Mouse (Mus musculus): Measurements from ENCODE around the gene Tusc1. TPM values are rescaled to one million over a fixed set of nuclear protein-coding genes. Genes with fewer than 3 reads are reported as not detected.
A peak's percentile ranks its signal among the peaks of the same experiment; 100 is the strongest.

Gene Tusc1
- 4.9 and 5.6 TPM in 2 replicates for polyA plus RNA-seq (2014; fragmentation: Nextera tagmentation; extraction: Ambion mirVana)

GRCm38 (mm10) chr4:93335118-93336003 is at the start of gene Tusc1:
Gene Tusc1, minus strand, starts transcription at chr4:93335511.
- Histone ChIP-seq H3K4me1 (replicated peaks; ENCODE audit: control insufficient read depth, insufficient read depth, low read length) (no peaks in the 10 kb centered on the region; the same call in 1 of the 2 replicates), H3K4me3 (ENCODE audit: low read depth, low read length) (peak within 1 kb of the TSS; percentile 69), H3K36me3 (ENCODE audit: control insufficient read depth, insufficient read depth, low read length) (no peaks in the 10 kb centered on the region), H3K27ac (ENCODE audit: low read depth, low read length) (peak within 1 kb of the TSS; percentile 90), H3K9me3 (ENCODE audit: control insufficient read depth, low read length) (no peaks in the 10 kb centered on the region), H3K4me2 (peak within 1 kb of the TSS; percentile 74), H3K27me3 (replicated peaks; ENCODE audit: control insufficient read depth, insufficient read depth, low read length) (no peaks in the 10 kb centered on the region), H3K9ac (ENCODE audit: low read depth, low read length) (peak within 1 kb of the TSS; percentile 94)
- under 1% methylated on average over 73 of the region's 97 CpGs for WGBS
- ATAC-seq (replicated peaks; ENCODE audit: low FRiP score) (peak; percentile 88), DNase-seq (ENCODE audit: low spot score) (peak; percentile 82)

DNA sequence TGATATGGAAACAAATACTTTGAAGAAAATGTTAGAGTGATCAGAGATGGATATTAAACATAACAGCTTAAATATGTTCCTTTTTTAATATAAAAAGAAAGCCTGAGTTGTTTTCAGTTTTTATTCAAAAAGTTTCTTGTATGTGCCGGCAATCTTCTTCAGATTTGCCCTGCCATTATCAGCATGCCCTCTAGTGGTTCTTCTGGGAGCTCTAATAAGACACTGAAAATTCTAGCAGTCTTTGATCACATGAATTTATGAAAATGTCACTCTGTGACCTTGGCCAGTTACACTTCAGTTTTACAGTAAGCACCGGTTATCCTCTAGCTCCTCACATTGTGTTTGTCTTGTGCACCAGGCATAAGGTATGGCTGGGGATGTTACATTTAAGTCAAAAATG is 17.6 kb upstream of the Tusc1 start:
- Histone ChIP-seq H3K9me3 (ENCODE audit: control insufficient read depth, low read length) (no peaks in the 10 kb centered on the region), H3K4me3 (ENCODE audit: low read depth, low read length) (no peak overlapping the region), H3K4me1 (replicated peaks; ENCODE audit: control insufficient read depth, insufficient read depth, low read length) (no peaks in the 10 kb centered on the region), H3K27me3 (replicated peaks; ENCODE audit: control insufficient read depth, insufficient read depth, low read length) (no peaks in the 10 kb centered on the region), H3K4me2 (no peak overlapping the region), H3K27ac (ENCODE audit: low read depth, low read length) (no peak overlapping the region), H3K36me3 (ENCODE audit: control insufficient read depth, insufficient read depth, low read length) (no peaks in the 10 kb centered on the region), H3K9ac (ENCODE audit: low read depth, low read length) (no peak overlapping the region)
- WGBS: 67% methylated on average over 2 of the region's 2 CpGs
- DNase-seq (ENCODE audit: low spot score) (no peak), ATAC-seq (replicated peaks; ENCODE audit: low FRiP score) (no peak)

DNA sequence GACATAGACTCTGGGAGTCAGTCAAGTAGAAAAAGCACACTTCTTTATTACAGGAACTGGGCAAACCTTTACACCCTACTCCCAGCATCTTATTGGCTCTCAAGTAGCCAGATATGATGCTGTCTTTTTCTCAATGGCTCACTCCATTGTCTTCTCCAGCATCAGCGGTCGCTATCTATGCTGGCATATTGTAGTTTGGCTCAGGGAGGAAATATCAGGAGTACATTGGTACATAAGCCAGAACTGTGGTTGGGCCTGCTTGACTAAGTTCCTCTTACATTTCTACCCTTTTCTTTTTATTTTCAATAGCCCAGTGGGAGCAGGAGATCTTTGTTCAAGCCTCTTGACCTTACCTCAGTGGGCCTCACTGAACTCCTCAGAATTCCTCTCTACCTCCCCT is 9.0 kb upstream of the Tusc1 start:
- H3K9me3 ChIP-seq (ENCODE audit: control insufficient read depth, low read length): no peaks in the 10 kb centered on the region
- H3K27ac ChIP-seq (ENCODE audit: low read depth, low read length): no peak overlapping the region
- WGBS: 81% methylated on average over 2 of the region's 2 CpGs
- DNase-seq (ENCODE audit: low spot score) (no peak), ATAC-seq (replicated peaks; ENCODE audit: low FRiP score) (no peak)
- no peak overlapping the region for H3K9ac ChIP-seq (ENCODE audit: low read depth, low read length)
- no peaks in the 10 kb centered on the region for H3K36me3 ChIP-seq (ENCODE audit: control insufficient read depth, insufficient read depth, low read length)
- H3K4me3 ChIP-seq (ENCODE audit: low read depth, low read length): no peak overlapping the region
- no peaks in the 10 kb centered on the region for H3K4me1 ChIP-seq (replicated peaks; ENCODE audit: control insufficient read depth, insufficient read depth, low read length)
- no peak overlapping the region for H3K4me2 ChIP-seq
- H3K27me3 ChIP-seq (replicated peaks; ENCODE audit: control insufficient read depth, insufficient read depth, low read length): no peaks in the 10 kb centered on the region

DNA sequence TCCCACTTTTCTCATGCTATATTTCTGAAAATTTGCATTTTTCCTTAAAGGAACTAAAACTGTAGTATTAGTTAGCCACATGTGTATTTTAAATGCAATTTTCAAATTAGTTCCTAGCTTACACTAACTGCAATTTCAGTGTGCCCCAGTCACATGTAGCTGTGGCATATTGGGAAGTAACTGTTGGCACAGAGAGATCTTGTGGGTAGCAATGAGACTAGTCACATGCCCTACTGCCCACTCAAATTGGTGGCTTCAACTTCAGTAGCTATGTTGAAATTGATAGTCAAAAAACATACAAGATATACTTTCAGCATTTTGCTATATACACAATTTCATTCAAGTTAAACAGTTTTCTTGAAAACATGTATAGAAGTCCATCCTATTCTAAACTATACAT is 6.3 kb upstream of the Tusc1 start:
- Histone ChIP-seq H3K4me3 (ENCODE audit: low read depth, low read length) (no peak overlapping the region), H3K27ac (ENCODE audit: low read depth, low read length) (no peak overlapping the region), H3K4me1 (replicated peaks; ENCODE audit: control insufficient read depth, insufficient read depth, low read length) (no peaks in the 10 kb centered on the region; the same call in 1 of the 2 replicates), H3K9ac (ENCODE audit: low read depth, low read length) (no peak overlapping the region), H3K36me3 (ENCODE audit: control insufficient read depth, insufficient read depth, low read length) (no peaks in the 10 kb centered on the region), H3K9me3 (ENCODE audit: control insufficient read depth, low read length) (no peaks in the 10 kb centered on the region), H3K4me2 (no peak overlapping the region), H3K27me3 (replicated peaks; ENCODE audit: control insufficient read depth, insufficient read depth, low read length) (no peaks in the 10 kb centered on the region)
- ATAC-seq (replicated peaks; ENCODE audit: low FRiP score) (no peak), DNase-seq (ENCODE audit: low spot score) (no peak)

DNA sequence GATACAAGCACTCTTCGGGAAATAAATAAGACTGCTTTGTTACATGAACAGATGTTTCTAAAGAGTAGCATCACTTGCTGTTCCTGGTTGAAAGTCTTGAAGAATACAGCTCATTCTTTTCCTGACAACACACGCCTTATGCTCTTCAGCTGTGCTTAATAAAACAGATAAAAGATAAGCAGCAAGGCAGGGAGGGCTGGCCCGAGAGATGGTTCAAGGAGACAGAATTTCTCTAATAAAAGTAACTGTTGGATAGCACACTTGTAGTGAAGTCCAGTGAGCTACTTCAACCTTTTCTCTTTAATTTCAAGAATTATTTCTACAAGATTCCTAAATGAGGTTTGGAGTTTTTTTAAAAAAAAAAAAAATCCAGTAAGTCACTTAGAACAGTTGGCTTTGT is 2.7 kb upstream of the Tusc1 start:
- no peaks in the 10 kb centered on the region; the same call in 1 of the 2 replicates for H3K4me1 ChIP-seq (replicated peaks; ENCODE audit: control insufficient read depth, insufficient read depth, low read length)
- no peaks in the 10 kb centered on the region for H3K9me3 ChIP-seq (ENCODE audit: control insufficient read depth, low read length)
- DNase-seq (ENCODE audit: low spot score) (no peak), ATAC-seq (replicated peaks; ENCODE audit: low FRiP score) (no peak)
- no peak overlapping the region for H3K9ac ChIP-seq (ENCODE audit: low read depth, low read length)
- 51% methylated on average over 3 of the region's 3 CpGs for WGBS
- H3K4me3 ChIP-seq (ENCODE audit: low read depth, low read length): no peak overlapping the region
- no peak overlapping the region for H3K27ac ChIP-seq (ENCODE audit: low read depth, low read length)
- H3K4me2 ChIP-seq: no peak overlapping the region
- no peaks in the 10 kb centered on the region for H3K36me3 ChIP-seq (ENCODE audit: control insufficient read depth, insufficient read depth, low read length)
- no peaks in the 10 kb centered on the region for H3K27me3 ChIP-seq (replicated peaks; ENCODE audit: control insufficient read depth, insufficient read depth, low read length)

GRCm38 (mm10) chr4:93334636-93335117 is 634 bp downstream of the Tusc1 start:
- Histone ChIP-seq H3K4me1 (replicated peaks; ENCODE audit: control insufficient read depth, insufficient read depth, low read length) (no peaks in the 10 kb centered on the region; the same call in 1 of the 2 replicates), H3K27ac (ENCODE audit: low read depth, low read length) (peak overlapping the region; percentile 90), H3K27me3 (replicated peaks; ENCODE audit: control insufficient read depth, insufficient read depth, low read length) (no peaks in the 10 kb centered on the region), H3K9me3 (ENCODE audit: control insufficient read depth, low read length) (no peaks in the 10 kb centered on the region), H3K4me3 (ENCODE audit: low read depth, low read length) (peak overlapping the region; percentile 69), H3K9ac (ENCODE audit: low read depth, low read length) (peak overlapping the region; percentile 94), H3K36me3 (ENCODE audit: control insufficient read depth, insufficient read depth, low read length) (no peaks in the 10 kb centered on the region), H3K4me2 (peak overlapping the region; percentile 74)
- DNase-seq (ENCODE audit: low spot score) (peak; percentile 86), ATAC-seq (replicated peaks; ENCODE audit: low FRiP score) (peak; percentile 92)
- WGBS: under 1% methylated on average over 48 of the region's 49 CpGs

- ATAC-seq (replicated peaks; ENCODE audit: low FRiP score): no peak
Observed at GRCm38 (mm10) chr4:93307486-93307885, 27.8 kb downstream of the Tusc1 start.

DNA sequence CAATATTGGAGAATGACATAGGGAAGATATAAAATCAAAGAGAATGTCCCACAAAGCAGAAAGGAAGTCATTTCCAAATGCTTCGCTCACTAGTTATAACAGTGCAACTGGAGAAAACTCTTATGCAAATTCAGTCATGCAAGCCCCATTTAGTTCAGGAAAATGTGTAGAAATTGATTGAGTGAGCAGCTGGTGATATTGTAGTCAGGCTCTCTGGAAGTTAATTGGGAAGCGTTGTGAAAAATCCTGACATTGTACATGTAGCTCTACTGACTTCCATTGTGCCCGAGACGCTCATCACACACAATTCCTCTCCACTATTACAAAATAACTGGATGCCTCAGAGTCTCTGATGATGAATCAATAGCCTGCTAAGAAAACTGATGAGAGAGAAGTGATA is 49.2 kb downstream of the Tusc1 start:
- H3K9ac ChIP-seq (ENCODE audit: low read depth, low read length): no peak overlapping the region
- H3K4me2 ChIP-seq: no peak overlapping the region
- H3K27me3 ChIP-seq (replicated peaks; ENCODE audit: control insufficient read depth, insufficient read depth, low read length): no peaks in the 10 kb centered on the region
- WGBS: 89% methylated on average over 4 of the region's 4 CpGs
- no peaks in the 10 kb centered on the region for H3K4me1 ChIP-seq (replicated peaks; ENCODE audit: control insufficient read depth, insufficient read depth, low read length)
- H3K4me3 ChIP-seq (ENCODE audit: low read depth, low read length): no peak overlapping the region
- ATAC-seq (replicated peaks; ENCODE audit: low FRiP score): no peak
- no peak for DNase-seq (ENCODE audit: low spot score)
- no peak overlapping the region for H3K27ac ChIP-seq (ENCODE audit: low read depth, low read length)
- no peaks in the 10 kb centered on the region for H3K36me3 ChIP-seq (ENCODE audit: control insufficient read depth, insufficient read depth, low read length)
- H3K9me3 ChIP-seq (ENCODE audit: control insufficient read depth, low read length): no peaks in the 10 kb centered on the region

More at GRCm38 (mm10) chr4:93307486-93307885, 27.8 kb downstream of the Tusc1 start:
- Histone ChIP-seq H3K27ac (ENCODE audit: low read depth, low read length) (no peak overlapping the region), H3K4me1 (replicated peaks; ENCODE audit: control insufficient read depth, insufficient read depth, low read length) (no peaks in the 10 kb centered on the region), H3K36me3 (ENCODE audit: control insufficient read depth, insufficient read depth, low read length) (no peaks in the 10 kb centered on the region), H3K4me3 (ENCODE audit: low read depth, low read length) (no peak overlapping the region), H3K9me3 (ENCODE audit: control insufficient read depth, low read length) (no peaks in the 10 kb centered on the region), H3K4me2 (no peak overlapping the region), H3K9ac (ENCODE audit: low read depth, low read length) (no peak overlapping the region), H3K27me3 (replicated peaks; ENCODE audit: control insufficient read depth, insufficient read depth, low read length) (no peaks in the 10 kb centered on the region)
- WGBS: 77% methylated on average over 3 of the region's 3 CpGs
- DNase-seq (ENCODE audit: low spot score): no peak

Data from liver, embryonic 11.5 days (tissue).